Mouse (Mus musculus): Measurements from ENCODE around the gene Esrrb. TPM values are rescaled to one million over a fixed set of nuclear protein-coding genes. Genes with fewer than 3 reads are reported as not detected.

The Esrrb gene
- total and polyA plus RNA-seq, 2 experiments from 2014 or later = 3.5 to 11.8 TPM

- Histone ChIP-seq H3K9ac (replicated peaks; ENCODE audit: low read depth, low read length) (no peak overlapping the region), H3K27ac (ENCODE audit: low read depth) (no peak overlapping the region), H3K4me1 (ENCODE audit: control insufficient read depth, insufficient read depth) (peaks cover 20% of the 10 kb centered on the region), H3K36me3 (replicated peaks; ENCODE audit: control insufficient read depth, insufficient read depth, low read length) (no peaks in the 10 kb centered on the region), H3K9me3 (replicated peaks; ENCODE audit: control insufficient read depth, low read length) (no peaks in the 10 kb centered on the region), H3K4me2 (ENCODE audit: low read depth, low read length) (no peak overlapping the region), H3K4me3 (ENCODE audit: low read depth, low read length) (no peak overlapping the region), H3K27me3 (ENCODE audit: control insufficient read depth, insufficient read depth, low read length) (no peaks in the 10 kb centered on the region)
- TF ChIP-seq EP300 (IDR thresholded peaks at IDR 0.05; ENCODE audit: low read depth) = no peak
- TF ChIP-seq CTCF (IDR thresholded peaks at IDR 0.05; ENCODE audit: low read depth) = no peak
- no peak for DNase-seq (ENCODE audit: low spot score)
- no peak for ATAC-seq (ENCODE audit: insufficient read depth, low read depth)
- WGBS = 83% methylated on average over 5 of the region's 5 CpGs
Measured at GRCm38 (mm10) chr12:86478908-86479307, 118.0 kb downstream of the Esrrb start.

GRCm38 (mm10) chr12:86482029-86482428, 121.1 kb downstream of the Esrrb start:
- 49% methylated on average over 6 of the region's 6 CpGs for WGBS
- no peak overlapping the region for H3K27ac ChIP-seq (ENCODE audit: low read depth)

GRCm38 (mm10) chr12:86483413-86483841, 122.5 kb downstream of the Esrrb start:
- Histone ChIP-seq H3K36me3 (replicated peaks; ENCODE audit: control insufficient read depth, insufficient read depth, low read length) (no peaks in the 10 kb centered on the region), H3K27me3 (ENCODE audit: control insufficient read depth, insufficient read depth, low read length) (no peaks in the 10 kb centered on the region), H3K9ac (replicated peaks; ENCODE audit: low read depth, low read length) (no peak overlapping the region), H3K4me3 (ENCODE audit: low read depth, low read length) (no peak overlapping the region), H3K4me1 (ENCODE audit: control insufficient read depth, insufficient read depth) (0 out of 2 replicates have a peak, but pooled peaks cover 9% of the 10 kb centered on the region), H3K4me2 (ENCODE audit: low read depth, low read length) (no peak overlapping the region), H3K27ac (ENCODE audit: low read depth) (no peak overlapping the region), H3K9me3 (replicated peaks; ENCODE audit: control insufficient read depth, low read length) (no peaks in the 10 kb centered on the region)
- ATAC-seq (ENCODE audit: insufficient read depth, low read depth) (0 out of 2 replicates have a peak, but pooled peaks have one; percentile 11), DNase-seq (ENCODE audit: low spot score) (no peak)
- WGBS = 36% methylated on average over 5 of the region's 5 CpGs
- no peak for TF ChIP-seq EP300 (IDR thresholded peaks at IDR 0.05; ENCODE audit: low read depth)
- TF ChIP-seq CTCF (IDR thresholded peaks at IDR 0.05; ENCODE audit: low read depth) = no peak

More at GRCm38 (mm10) chr12:86482029-86482428, 121.1 kb downstream of the Esrrb start:
- no peaks in the 10 kb centered on the region for H3K36me3 ChIP-seq (replicated peaks; ENCODE audit: control insufficient read depth, insufficient read depth, low read length)
- no peak overlapping the region for H3K9ac ChIP-seq (replicated peaks; ENCODE audit: low read depth, low read length)
- no peak for TF ChIP-seq CTCF (IDR thresholded peaks at IDR 0.05; ENCODE audit: low read depth)
- no peak for TF ChIP-seq EP300 (IDR thresholded peaks at IDR 0.05; ENCODE audit: low read depth)
- 0 out of 2 replicates have a peak, but pooled peaks cover 9% of the 10 kb centered on the region for H3K4me1 ChIP-seq (ENCODE audit: control insufficient read depth, insufficient read depth)
- DNase-seq (ENCODE audit: low spot score) = peak; percentile 27
- H3K27me3 ChIP-seq (ENCODE audit: control insufficient read depth, insufficient read depth, low read length) = no peaks in the 10 kb centered on the region
- H3K9me3 ChIP-seq (replicated peaks; ENCODE audit: control insufficient read depth, low read length) = no peaks in the 10 kb centered on the region
- H3K4me3 ChIP-seq (ENCODE audit: low read depth, low read length) = no peak overlapping the region
- H3K4me2 ChIP-seq (ENCODE audit: low read depth, low read length) = no peak overlapping the region
- no peak for ATAC-seq (ENCODE audit: insufficient read depth, low read depth)

GRCm38 (mm10) chr12:86488005-86488404, 127.1 kb downstream of the Esrrb start:
- Histone ChIP-seq H3K36me3 (replicated peaks; ENCODE audit: control insufficient read depth, insufficient read depth, low read length) (no peaks in the 10 kb centered on the region), H3K27ac (ENCODE audit: low read depth) (no peak overlapping the region), H3K27me3 (ENCODE audit: control insufficient read depth, insufficient read depth, low read length) (no peaks in the 10 kb centered on the region), H3K4me2 (ENCODE audit: low read depth, low read length) (no peak overlapping the region), H3K9ac (replicated peaks; ENCODE audit: low read depth, low read length) (no peak overlapping the region), H3K9me3 (replicated peaks; ENCODE audit: control insufficient read depth, low read length) (no peaks in the 10 kb centered on the region), H3K4me3 (ENCODE audit: low read depth, low read length) (no peak overlapping the region), H3K4me1 (ENCODE audit: control insufficient read depth, insufficient read depth) (peaks cover 20% of the 10 kb centered on the region; the same call in 1 of the 2 replicates)
- DNase-seq (ENCODE audit: low spot score) = no peak
- TF ChIP-seq CTCF (IDR thresholded peaks at IDR 0.05; ENCODE audit: low read depth) (no peak), EP300 (IDR thresholded peaks at IDR 0.05; ENCODE audit: low read depth) (no peak)
- WGBS = 55% methylated on average over 3 of the region's 3 CpGs
- no peak for ATAC-seq (ENCODE audit: insufficient read depth, low read depth)

GRCm38 (mm10) chr12:86490052-86490451, 129.1 kb downstream of the Esrrb start:
- Histone ChIP-seq H3K36me3 (replicated peaks; ENCODE audit: control insufficient read depth, insufficient read depth, low read length) (no peaks in the 10 kb centered on the region), H3K4me1 (ENCODE audit: control insufficient read depth, insufficient read depth) (peaks cover 20% of the 10 kb centered on the region; the same call in 1 of the 2 replicates), H3K27me3 (ENCODE audit: control insufficient read depth, insufficient read depth, low read length) (no peaks in the 10 kb centered on the region), H3K27ac (ENCODE audit: low read depth) (no peak overlapping the region), H3K4me3 (ENCODE audit: low read depth, low read length) (no peak overlapping the region), H3K9me3 (replicated peaks; ENCODE audit: control insufficient read depth, low read length) (no peaks in the 10 kb centered on the region), H3K4me2 (ENCODE audit: low read depth, low read length) (no peak overlapping the region), H3K9ac (replicated peaks; ENCODE audit: low read depth, low read length) (no peak overlapping the region)
- DNase-seq (ENCODE audit: low spot score) (no peak), ATAC-seq (ENCODE audit: insufficient read depth, low read depth) (no peak)
- TF ChIP-seq EP300 (IDR thresholded peaks at IDR 0.05; ENCODE audit: low read depth) (no peak), CTCF (IDR thresholded peaks at IDR 0.05; ENCODE audit: low read depth) (no peak)
- 81% methylated on average over 5 of the region's 5 CpGs for WGBS

GRCm38 (mm10) chr12:86491500-86491899, 130.6 kb downstream of the Esrrb start:
- peaks cover 20% of the 10 kb centered on the region; the same call in 1 of the 2 replicates for H3K4me1 ChIP-seq (ENCODE audit: control insufficient read depth, insufficient read depth)
- H3K27me3 ChIP-seq (ENCODE audit: control insufficient read depth, insufficient read depth, low read length) = no peaks in the 10 kb centered on the region
- TF ChIP-seq EP300 (IDR thresholded peaks at IDR 0.05; ENCODE audit: low read depth) = no peak
- no peak for TF ChIP-seq CTCF (IDR thresholded peaks at IDR 0.05; ENCODE audit: low read depth)
- no peaks in the 10 kb centered on the region for H3K36me3 ChIP-seq (replicated peaks; ENCODE audit: control insufficient read depth, insufficient read depth, low read length)
- H3K9ac ChIP-seq (replicated peaks; ENCODE audit: low read depth, low read length) = no peak overlapping the region
- no peaks in the 10 kb centered on the region for H3K9me3 ChIP-seq (replicated peaks; ENCODE audit: control insufficient read depth, low read length)
- H3K4me3 ChIP-seq (ENCODE audit: low read depth, low read length) = no peak overlapping the region
- 55% methylated on average over 3 of the region's 3 CpGs for WGBS
- H3K27ac ChIP-seq (ENCODE audit: low read depth) = no peak overlapping the region
- ATAC-seq (ENCODE audit: insufficient read depth, low read depth) (no peak), DNase-seq (ENCODE audit: low spot score) (no peak)
- no peak overlapping the region for H3K4me2 ChIP-seq (ENCODE audit: low read depth, low read length)
